Mouse (Mus musculus): ENCODE results near the gene Fam221b.

DNA sequence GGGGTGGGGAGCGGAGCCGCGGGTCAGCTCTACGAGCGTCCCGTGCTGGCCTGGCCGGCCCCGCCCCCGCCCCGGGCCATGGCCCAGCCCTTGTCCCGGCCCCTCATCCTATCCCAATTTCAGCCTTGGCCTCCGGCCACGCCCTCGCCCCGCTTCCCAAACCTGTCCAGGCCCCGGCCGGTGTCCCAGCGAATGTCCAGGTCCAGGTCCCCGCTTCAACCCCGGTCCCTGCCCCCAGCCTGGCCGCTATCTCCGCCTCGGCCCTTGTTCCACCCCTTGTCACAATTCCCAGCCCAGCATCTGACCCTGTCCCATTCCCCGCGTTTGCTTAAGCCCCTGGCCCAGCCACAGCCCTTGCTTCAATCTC is 466 bp upstream of the Fam221b start:
- no peak for TF ChIP-seq CTCF (conservative IDR thresholded peaks at IDR 0.05; ENCODE audit: insufficient read depth, insufficient read length, low read depth, low read length)
- no peak for TF ChIP-seq POLR2A (IDR thresholded peaks at IDR 0.05; ENCODE audit: low read depth, low read length)
